Mouse (Mus musculus) gastrocnemius, postnatal 36 days (tissue): ENCODE measurements around the gene Ndufb11. TPM values are rescaled to one million over a fixed set of nuclear protein-coding genes. Genes with fewer than 3 reads are reported as not detected.

Experiments used
- DNase-seq, 2 experiments: peaks; one replicate each; pipeline ENCODE4 v3.0.0; 2022
- intact Hi-C: fragments of 180-260 bp; cut with DNase I; formaldehyde crosslinking; loops from one replicate; pipeline ENCODE4 v1.15.1; 2025
- long read RNA-seq, 2 experiments: library from polyadenylated mRNA; stranded (forward); transcript quantifications; one replicate each; pipeline ENCODE4 v2.0.0; 2021
- total RNA-seq, 2 experiments: library from RNA; stranded (reverse); gene quantifications; 2 replicates each; pipeline ENCODE4 v1.2.3; 2021

Ndufb11 gene
- 100 to 1,000 TPM; 396 to 423 TPM for total RNA-seq
- long read RNA-seq, experiment 1, transcript Ndufb11-201 (3 exons, 908 nt), result major isoform, 1,288 of 1,329 reads
- long read RNA-seq, experiment 1, partial matches to known transcripts, result 14 of 1,329 reads
- long read RNA-seq, experiment 1, other reads (novel, unspliced or antisense), result 27 of 1,329 reads
- long read RNA-seq, experiment 2, transcript Ndufb11-201 (3 exons, 908 nt), result major isoform, 1,139 of 1,181 reads
- long read RNA-seq, experiment 2, partial matches to known transcripts, result 23 of 1,181 reads
- long read RNA-seq, experiment 2, other reads (novel, unspliced or antisense), result 19 of 1,181 reads

GRCm38 (mm10) chrX:20617176-20617902 lies at the start of gene Ndufb11, which contains the start of gene Rbm10:
Gene Ndufb11 (minus strand): TSS chrX:20617619.
Gene Rbm10 (plus strand): TSS chrX:20617503.
- DNase-seq, result peak; percentile 68
- intact Hi-C loops, result no loop called here

DNA sequence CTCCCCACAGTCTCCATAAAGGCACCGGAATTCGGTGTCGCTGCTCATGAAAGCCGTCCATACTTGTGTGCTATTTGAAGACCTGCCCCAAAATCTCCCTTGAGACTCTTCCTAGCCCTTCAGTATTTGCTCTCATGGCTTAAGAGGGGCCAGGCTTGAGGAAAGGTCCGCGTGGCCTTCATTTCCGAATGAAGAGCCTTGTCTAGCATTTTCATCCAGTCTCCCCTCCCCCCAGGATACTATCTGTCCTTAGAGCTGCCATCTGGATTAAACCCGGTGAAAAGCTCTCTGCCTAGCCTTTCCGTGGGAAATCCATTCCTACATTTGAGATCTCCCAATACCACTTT lies 46.0 kb upstream of the Ndufb11 start:
- no peak for DNase-seq
- intact Hi-C loops, result loop anchor here (5.0 kb wide), 1 partner anchor 154 kb away; no protein-coding TSS in a partner anchor

GRCm38 (mm10) chrX:20662716-20663443 lies 45.5 kb upstream of the Ndufb11 start:
- intact Hi-C loops, result loop anchor here (1.0 to 5.0 kb wide), 2 partner anchors 108 to 154 kb away; no protein-coding TSS in a partner anchor
- peak; percentile 65 to 71 for DNase-seq

- DNase-seq, result no peak
- intact Hi-C loops, result loop anchor here (1.0 to 5.0 kb wide), 2 partner anchors 109 to 155 kb away; no protein-coding TSS in a partner anchor
Observed at GRCm38 (mm10) chrX:20662317-20662715, 44.9 kb upstream of the Ndufb11 start.

DNA sequence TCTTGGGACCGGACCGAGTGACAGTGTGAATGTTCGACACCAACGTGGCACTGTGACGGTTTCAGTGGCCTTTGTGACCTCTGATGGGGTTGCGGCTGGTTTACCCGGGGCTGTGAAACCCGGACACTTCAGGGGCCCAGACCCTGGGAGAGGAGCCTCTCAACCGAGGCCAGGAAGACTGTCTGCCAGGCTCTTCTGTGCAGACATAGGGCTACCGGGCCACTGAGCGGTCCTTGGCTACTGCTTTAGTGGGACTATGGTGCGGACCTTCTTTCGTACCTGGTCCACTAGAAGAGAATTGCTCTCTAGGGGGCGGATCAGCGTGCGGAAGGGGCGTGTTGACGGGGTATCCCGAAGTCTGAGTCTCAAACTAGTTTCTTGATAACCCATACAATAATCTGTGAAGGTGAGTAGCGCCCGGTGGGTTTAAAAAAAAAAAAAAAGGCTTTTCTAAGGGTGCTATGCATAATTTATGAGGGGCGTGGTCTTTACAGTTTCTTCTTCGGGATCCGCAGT lies 41.5 kb upstream of the Ndufb11 start:
- intact Hi-C loops, result loop anchor here (5.0 kb wide), 1 partner anchor 37 kb away; no protein-coding TSS in a partner anchor
- DNase-seq, result no peak

DNA sequence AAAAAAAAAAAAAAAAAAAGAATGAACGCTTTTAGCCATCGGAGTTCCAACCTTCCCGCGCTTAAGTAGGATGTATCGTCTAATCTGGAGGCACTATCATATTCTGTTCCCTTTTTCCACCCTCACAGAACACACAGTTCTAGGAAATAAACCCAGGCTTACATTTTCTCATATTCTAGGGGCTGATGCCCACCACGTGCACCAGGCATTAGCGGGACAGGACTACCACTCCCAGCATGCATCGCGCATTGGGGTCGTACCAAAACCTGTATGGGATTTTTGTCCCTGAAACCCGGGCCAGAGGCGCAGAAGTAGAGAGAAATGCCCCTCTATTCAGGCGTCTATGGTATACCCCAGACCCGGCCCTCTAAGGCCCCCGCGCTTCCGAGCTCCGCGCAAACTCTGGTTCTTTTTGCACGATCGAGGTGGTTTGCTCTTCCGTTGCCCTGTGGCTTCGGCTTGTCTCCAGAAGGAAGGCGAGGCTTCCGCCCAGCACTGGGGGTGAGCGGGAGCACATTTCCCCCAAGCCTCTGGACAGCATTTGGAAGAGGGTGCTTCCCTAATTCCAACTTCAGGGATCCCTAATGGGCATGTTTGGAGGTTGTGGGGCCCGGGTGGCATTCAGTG lies 40.7 kb upstream of the Ndufb11 start, which contains the start of gene Uba1:
TSS of gene Uba1 (plus strand) at position 301 of the 627 bp plus-strand sequence.
- intact Hi-C loops, result loop anchor here (5.0 kb wide), 1 partner anchor 36 kb away; no protein-coding TSS in a partner anchor

DNA sequence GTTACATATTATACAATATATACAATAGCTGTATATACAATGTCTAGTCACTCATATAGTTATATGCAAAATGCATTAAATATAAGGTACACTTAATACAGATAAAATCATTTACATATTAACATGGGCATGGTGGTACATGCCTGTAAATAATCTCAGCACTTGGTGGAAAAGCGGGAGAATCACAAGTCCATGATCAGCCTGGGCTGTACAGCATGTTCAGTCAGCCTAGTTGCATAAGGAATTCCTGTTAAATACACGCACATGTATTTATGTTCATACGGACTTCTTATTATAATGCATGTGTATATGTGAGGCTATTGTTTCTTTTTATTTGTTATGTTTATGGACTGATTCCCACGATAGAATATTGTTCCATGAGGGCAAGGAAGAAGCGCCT lies 40.2 kb upstream of the Ndufb11 start:
- DNase-seq, result no peak
- intact Hi-C loops, result loop anchor here (5.0 kb wide), 1 partner anchor 35 kb away; no protein-coding TSS in a partner anchor

More for the DNA sequence above, 40.7 kb upstream of the Ndufb11 start, which contains the start of gene Uba1:
- DNase-seq, result peak; percentile 51 to 62

DNA sequence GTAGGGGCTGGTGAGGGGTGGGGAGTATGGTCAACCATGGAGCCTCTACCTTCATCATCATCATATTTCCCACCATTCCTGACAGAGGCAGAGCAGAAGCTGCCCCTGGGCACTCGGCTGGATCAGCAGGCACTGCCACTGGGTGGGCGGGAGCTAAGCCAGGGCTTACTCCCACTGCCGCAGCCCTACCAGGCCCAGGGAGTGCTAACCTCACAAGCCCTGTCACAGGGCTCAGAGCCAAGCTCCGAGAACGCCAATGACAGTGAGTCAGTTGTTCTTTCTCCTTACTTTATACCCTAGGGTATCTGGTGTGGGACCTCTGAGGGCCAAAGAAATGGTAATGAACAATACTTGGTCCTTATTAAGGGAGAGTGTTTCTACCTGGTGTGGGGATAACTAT lies 27.4 kb upstream of the Ndufb11 start:
- DNase-seq, result no peak
- intact Hi-C loops, result no loop called here

DNA sequence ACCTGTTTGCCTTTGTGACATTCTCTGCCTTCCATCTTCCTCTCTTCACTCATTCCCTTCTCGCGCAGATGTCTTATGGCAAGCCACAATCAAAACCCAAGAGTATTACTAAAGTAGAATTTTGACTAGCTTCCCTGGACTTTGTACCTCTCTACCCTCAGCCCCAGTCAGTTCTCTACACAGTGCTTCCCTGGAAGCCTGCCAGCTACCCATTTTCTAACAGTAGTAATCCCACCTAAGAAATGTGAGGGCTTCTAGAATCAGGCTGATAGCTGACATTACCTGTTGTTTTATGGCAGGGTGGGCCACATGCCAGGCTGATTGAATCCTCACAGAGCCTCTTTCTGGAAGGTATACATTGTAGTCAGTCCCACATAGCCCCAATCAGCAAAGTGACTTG lies 20.7 kb upstream of the Ndufb11 start:
- DNase-seq, result no peak
- intact Hi-C loops, result no loop called here

- intact Hi-C loops, result no loop called here
- peak in 1 of 2 experiments; percentile 9 for DNase-seq
Observed at GRCm38 (mm10) chrX:20617903-20618399, 532 bp upstream of the Ndufb11 start.

GRCm38 (mm10) chrX:20616861-20617175 lies 601 bp downstream of the Ndufb11 start:
- DNase-seq, result no peak
- intact Hi-C loops, result no loop called here

DNA sequence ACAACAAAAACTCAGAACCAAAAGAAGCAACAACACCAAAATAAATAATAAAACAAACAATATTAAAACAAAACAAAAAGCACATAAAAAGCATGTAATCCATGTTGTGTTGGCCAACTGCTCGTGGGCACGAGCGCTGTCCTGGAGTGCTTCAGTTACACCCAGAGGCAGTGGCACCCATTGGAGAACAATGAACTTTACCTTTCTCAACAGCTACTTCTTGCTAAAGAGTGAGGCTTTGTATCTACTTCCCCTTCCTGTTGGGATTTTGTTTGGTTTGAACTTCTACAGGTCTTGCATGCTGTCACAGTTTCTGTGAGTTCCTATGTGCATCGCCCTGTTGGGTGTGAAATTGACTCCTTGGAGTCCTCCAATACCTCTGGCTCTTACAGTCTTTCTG lies 8.9 kb downstream of the Ndufb11 start:
- no peak for DNase-seq
- intact Hi-C loops, result no loop called here

- DNase-seq, result no peak
- intact Hi-C loops, result no loop called here
Observed at GRCm38 (mm10) chrX:20587968-20588367, 29.5 kb downstream of the Ndufb11 start.

- no peak for DNase-seq
- intact Hi-C loops, result no loop called here
Observed at GRCm38 (mm10) chrX:20573927-20574326, 43.5 kb downstream of the Ndufb11 start.

DNA sequence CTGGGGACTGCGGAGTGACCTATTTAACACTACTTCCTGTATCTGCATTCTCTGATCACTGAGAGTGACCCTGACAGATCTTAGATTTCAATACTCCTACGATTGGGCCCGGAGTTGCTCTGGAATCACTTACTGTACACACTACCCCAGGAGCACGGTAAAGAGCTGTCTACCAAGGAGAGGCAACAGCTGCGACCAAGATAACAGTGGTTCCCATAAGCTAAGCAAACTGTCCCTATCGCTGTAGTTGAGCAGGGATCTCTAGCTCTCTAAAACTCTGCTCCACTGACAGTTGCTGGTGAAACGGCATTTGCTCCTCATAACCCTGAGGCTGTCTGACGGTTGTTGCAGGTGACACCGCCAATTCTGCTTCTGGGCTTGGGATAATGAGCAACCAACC lies 44.7 kb downstream of the Ndufb11 start:
- DNase-seq, result no peak
- intact Hi-C loops, result no loop called here

DNA sequence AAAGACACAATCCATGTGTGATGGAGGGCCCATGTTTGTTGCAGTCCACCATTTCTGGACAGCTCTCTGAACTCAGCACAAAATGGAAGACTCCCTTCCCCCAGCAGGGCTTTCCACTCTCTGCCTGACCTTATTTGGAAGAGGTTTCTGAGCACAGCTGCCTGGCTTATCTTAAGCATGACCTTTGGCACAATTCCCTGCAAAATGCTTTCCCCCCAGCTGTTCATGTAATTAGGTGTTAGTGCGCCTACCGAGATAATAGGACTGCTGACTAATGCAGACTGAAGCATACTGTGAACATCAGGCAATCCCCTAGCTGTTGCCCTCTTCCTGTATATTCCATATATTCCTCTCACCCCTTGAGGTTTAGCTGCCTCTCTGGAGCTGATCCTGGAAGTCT lies 46.4 kb downstream of the Ndufb11 start:
- no peak for DNase-seq

More for the DNA sequence above, 46.4 kb downstream of the Ndufb11 start:
- intact Hi-C loops, result no loop called here
